Mouse (Mus musculus) layer of hippocampus, adult 11-12 months (tissue): ENCODE data around the gene H2afx.
A peak's percentile ranks its signal among the peaks of the same experiment; 100 is the strongest.
"Not testable (repeated sequence)": the region's sequence is repeated elsewhere in the genome, so short reads cannot be mapped to it uniquely, and the experiment has no call there.

Experiments
- DNase-seq: peaks from one replicate; pipeline ENCODE4 v3.0.0; 2022; ENCODE audit warnings: low spot score

The H2afx gene

GRCm38 (mm10) chr9:44341487-44341886 lies 7.0 kb downstream of the H2afx start:
- no peak for DNase-seq

DNA sequence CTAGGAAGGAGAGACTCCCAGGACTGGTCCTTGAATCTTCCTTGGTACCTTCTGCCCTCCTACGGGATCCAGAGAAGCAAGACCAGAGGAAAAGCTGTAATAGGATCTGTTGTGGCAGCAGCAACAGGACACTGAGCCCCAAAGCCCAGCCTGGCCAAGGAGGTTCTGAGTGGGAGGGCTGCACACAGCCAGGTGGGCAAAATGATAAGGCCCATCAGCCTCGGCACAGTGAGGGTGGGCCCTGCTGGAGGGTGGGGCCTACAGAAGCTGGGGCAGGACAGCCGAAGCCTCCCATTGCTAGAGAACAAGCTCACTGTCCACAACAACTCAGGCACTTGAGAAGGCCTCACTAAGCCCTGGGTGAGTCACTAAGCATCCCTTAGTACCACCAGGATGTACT lies 7.7 kb downstream of the H2afx start:
- no peak for DNase-seq

GRCm38 (mm10) chr9:44342605-44343004 lies 8.1 kb downstream of the H2afx start:
- DNase-seq = no peak

DNA sequence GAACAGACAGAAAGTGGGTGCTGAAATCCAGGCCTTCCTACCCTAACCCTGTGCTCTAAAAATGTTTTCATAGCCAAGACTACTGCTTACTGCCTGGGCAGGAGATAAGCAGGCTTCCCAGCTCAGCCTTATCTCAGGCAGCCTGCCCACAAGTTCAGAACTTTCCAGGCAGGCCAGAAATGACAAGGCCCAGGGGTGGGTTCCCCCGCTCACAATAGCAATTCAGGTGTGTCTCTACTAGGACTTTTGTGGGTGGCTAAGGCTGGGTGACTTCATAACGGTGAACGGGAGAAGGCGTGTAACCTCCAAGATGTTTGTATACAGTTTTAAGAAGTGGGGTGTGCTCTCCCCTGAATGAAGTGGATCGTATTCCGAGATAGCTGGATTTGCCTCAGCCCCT lies 8.8 kb downstream of the H2afx start:
- no peak for DNase-seq

DNA sequence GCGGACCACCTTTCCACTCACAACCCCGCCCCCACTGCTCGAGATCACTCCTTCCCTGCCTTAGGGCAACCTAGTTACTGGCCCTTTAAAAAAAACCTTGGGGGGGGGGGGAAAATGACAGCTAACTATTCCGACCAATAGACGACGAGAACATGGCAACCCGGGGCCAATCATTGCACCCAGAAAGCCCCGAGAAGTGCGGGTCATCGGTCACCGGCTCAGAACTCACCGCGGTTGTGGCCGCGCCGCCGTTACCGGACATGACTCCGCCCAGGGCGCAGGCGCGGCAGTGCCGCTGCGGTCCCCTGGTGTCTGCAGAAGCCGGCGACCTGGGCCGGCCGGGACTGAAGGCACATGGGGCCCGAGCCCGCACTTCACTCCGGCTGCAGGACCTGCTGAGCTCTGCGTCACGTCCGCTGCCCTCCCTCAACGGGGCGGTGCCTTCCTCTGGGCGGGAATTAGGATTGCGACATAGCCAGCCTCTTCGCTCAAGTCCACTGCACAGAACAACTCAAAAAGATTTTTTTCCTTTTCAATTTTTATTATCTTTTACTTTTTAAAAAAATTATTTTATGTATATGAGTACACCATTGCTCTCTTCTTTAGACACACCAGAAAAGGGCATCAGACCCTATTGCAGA lies 9.4 kb downstream of the H2afx start, which contains the start of gene Hmbs:
Gene Hmbs (minus strand): TSS at position 448 of the 641 bp plus-strand sequence.
- DNase-seq = peak; percentile 89

GRCm38 (mm10) chr9:44345570-44346433 lies 11.3 kb downstream of the H2afx start:
- peak; percentile 37 for DNase-seq

- DNase-seq = no peak
Measured at GRCm38 (mm10) chr9:44347166-44347565, 12.7 kb downstream of the H2afx start.

GRCm38 (mm10) chr9:44347621-44348020 lies 13.1 kb downstream of the H2afx start:
- no peak for DNase-seq

- no peak for DNase-seq
Measured at GRCm38 (mm10) chr9:44348546-44348945, 14.1 kb downstream of the H2afx start.

DNA sequence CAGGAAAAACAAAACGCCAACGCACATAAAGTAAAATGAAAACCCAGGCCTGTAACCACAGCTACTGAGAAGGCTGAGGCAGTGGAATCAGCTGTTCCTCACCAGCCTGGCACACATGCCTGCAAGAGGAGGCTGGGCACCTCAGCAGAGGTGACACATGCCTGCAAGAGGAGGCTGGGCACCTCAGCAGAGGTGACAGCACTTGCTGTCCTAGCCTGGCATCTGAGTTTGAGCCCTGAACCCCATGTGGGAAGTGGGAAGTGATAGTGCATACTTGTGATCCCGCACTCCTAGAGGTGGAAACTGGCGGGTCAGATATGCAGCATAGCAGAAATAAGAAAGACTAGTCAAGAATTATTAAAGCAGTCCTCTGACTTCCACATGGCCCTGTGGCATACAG lies 16.9 kb downstream of the H2afx start:
- no peak for DNase-seq

- DNase-seq = no peak
Measured at GRCm38 (mm10) chr9:44352337-44352736, 17.8 kb downstream of the H2afx start.

DNA sequence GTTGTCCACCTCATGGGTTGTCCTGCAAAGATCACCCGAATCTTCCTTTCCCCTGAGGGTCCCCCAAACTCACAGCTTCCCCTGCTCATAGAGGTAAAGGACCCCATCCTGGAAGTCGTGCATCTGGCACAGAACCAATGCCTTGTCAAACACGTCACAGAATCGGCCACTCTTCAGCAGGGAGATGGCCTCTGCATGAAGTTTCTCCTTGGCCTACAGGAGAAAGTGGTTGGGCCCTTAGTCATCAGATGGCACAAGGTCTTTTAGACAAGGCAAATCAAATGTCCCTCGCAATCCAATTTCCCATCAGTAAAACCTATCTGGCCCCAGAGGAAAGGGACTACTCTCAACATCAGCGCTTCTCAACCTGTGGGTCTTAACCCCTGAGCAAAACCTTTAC lies 18.6 kb downstream of the H2afx start:
- no peak for DNase-seq

DNA sequence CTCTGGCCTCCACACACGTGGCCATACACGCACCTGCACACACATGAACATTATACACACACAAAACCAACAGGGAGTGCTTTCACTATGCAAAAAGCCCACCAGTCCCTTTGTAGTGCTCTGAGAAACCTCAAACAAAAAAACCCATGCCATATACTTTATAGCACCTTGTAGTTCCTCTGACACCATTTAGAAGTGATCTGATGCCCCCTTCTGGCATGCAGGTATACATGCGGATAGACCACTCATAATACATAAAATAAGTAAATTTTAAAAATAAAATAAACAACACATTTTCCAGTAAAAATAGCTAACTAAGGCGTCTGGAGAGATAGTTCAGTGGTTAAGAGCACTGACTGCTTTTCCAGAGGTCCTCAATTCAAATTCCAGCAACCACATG lies 22.7 kb downstream of the H2afx start:
- DNase-seq = no peak

GRCm38 (mm10) chr9:44361190-44361917 lies 26.9 kb downstream of the H2afx start, which contains the start of gene Vps11:
Vps11 (minus strand) TSS chr9:44361670.
- DNase-seq = peak; percentile 94

GRCm38 (mm10) chr9:44361931-44362330 lies 27.4 kb downstream of the H2afx start:
- DNase-seq = not testable (repeated sequence)

DNA sequence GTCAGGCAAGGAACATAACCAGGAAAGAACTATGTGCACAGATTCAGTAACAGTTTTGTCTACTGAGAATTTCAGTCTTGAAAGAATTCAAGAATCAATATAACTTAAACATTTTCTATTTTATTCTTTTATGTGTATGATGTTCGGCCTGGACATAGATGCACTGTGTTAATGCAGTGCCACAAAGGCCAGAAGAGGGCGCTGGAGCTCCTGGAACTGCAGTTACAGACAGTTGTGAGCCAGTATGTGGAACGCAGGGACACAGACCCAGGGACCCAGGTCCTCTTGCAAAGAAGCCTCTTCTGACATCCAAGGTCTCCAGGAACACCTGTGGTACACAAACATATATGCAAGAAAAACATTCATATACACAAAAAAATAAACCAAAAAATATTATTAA lies 30.0 kb downstream of the H2afx start:
- DNase-seq = no peak

DNA sequence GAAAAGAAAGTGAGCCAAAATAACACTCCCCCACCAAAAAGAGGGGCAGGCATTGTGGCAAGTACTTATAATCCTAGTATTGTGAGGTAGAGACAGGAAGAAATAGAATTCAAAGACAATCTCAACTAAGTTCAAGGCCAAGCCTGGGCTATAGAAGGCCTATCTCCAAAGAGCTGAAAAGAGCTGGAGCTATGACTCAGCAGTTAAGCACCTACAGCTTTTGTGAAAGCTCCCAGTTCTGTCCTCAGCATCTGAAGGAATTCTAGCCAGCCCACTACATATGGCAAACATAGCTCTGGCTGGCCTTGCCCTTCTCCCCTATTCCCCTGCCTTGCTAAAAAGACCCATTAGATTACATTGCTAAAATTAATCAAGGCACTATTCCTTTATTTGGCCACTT lies 38.9 kb downstream of the H2afx start:
- no peak for DNase-seq

GRCm38 (mm10) chr9:44376141-44376540 lies 41.6 kb downstream of the H2afx start:
- DNase-seq = no peak

GRCm38 (mm10) chr9:44377335-44377734 lies 42.8 kb downstream of the H2afx start:
- not testable (repeated sequence) for DNase-seq

DNA sequence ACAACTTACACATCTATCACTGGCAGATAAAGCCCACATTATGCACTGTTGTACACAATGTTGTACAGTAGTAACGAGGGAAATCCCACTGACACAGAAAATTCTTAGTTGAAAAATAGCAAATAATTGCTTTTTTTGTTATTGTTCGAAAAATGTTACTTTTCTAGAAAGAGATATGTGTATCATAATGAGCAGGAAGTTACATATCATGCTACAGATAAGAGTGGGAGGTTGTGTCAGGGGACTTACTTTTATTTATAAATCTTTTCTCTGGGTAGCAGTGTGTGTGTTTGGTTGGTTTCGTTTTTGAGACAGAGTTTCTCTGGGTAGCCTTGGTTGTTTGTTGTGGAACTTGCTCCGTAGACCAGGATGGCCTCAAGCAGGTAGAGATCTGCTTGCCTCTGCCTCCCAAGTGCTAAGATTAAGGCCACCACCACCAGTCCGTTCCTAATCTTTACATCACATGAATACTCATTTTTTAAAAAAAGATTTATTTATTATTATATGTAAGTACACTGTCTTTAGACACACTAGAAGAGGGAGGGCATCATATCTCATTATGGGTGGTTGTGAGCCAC lies 43.7 kb downstream of the H2afx start:
- DNase-seq = no peak

GRCm38 (mm10) chr9:44379054-44379834 lies 44.8 kb downstream of the H2afx start, which contains the start of gene Hyou1:
Hyou1 (plus strand) TSS chr9:44379490.
- peak; percentile 99 for DNase-seq
